Mouse (Mus musculus): ENCODE measurements around the gene Aacs. TPM values are rescaled to one million over a fixed set of nuclear protein-coding genes. Genes with fewer than 3 reads are reported as not detected.
A peak's percentile ranks its signal among the peaks of the same experiment; 100 is the strongest.

The Aacs gene
- polyA plus RNA-seq, 1 experiment from 2014 or later, result 42.7 TPM

- no peak for TF ChIP-seq CTCF (IDR thresholded peaks at IDR 0.05; ENCODE audit: low read depth)
These were observed 74.3 kb downstream of the Aacs start for GRCm38 (mm10) chr5:125549750-125550489.

GRCm38 (mm10) chr5:125555732-125556131 lies 80.1 kb downstream of the Aacs start:
- Histone ChIP-seq H3K27me3 (ENCODE audit: insufficient read depth, low read length) (no peaks in the 10 kb centered on the region), H3K4me3 (ENCODE audit: low read depth, low read length) (no peak overlapping the region), H3K4me1 (ENCODE audit: insufficient read depth) (no peaks in the 10 kb centered on the region), H3K9ac (no peak overlapping the region), H3K4me2 (no peak overlapping the region), H3K27ac (ENCODE audit: low read depth) (no peak overlapping the region), H3K9me3 (ENCODE audit: low read depth, low read length) (no peaks in the 10 kb centered on the region), H3K36me3 (ENCODE audit: insufficient read depth) (no peaks in the 10 kb centered on the region)
- no peak for ATAC-seq (ENCODE audit: insufficient read depth)
- no peak for TF ChIP-seq CTCF (IDR thresholded peaks at IDR 0.05; ENCODE audit: low read depth)
- 69% methylated on average over 5 of the region's 5 CpGs for WGBS
- no peak for DNase-seq

More at GRCm38 (mm10) chr5:125549750-125550489, 74.3 kb downstream of the Aacs start:
- Histone ChIP-seq H3K27ac (ENCODE audit: low read depth) (no peak overlapping the region), H3K9ac (no peak overlapping the region), H3K4me3 (ENCODE audit: low read depth, low read length) (no peak overlapping the region), H3K27me3 (ENCODE audit: insufficient read depth, low read length) (0 out of 2 replicates have a peak, but pooled peaks cover 5% of the 10 kb centered on the region), H3K4me2 (no peak overlapping the region), H3K4me1 (ENCODE audit: insufficient read depth) (no peaks in the 10 kb centered on the region), H3K36me3 (ENCODE audit: insufficient read depth) (no peaks in the 10 kb centered on the region), H3K9me3 (ENCODE audit: low read depth, low read length) (no peaks in the 10 kb centered on the region)
- WGBS, result 24% methylated on average over 11 of the region's 11 CpGs
- ATAC-seq (ENCODE audit: insufficient read depth) (no peak), DNase-seq (no peak)

- no peak for TF ChIP-seq CTCF (IDR thresholded peaks at IDR 0.05; ENCODE audit: low read depth)
- H3K4me3 ChIP-seq (ENCODE audit: low read depth, low read length), result no peak overlapping the region
- no peaks in the 10 kb centered on the region for H3K27me3 ChIP-seq (ENCODE audit: insufficient read depth, low read length)
- no peaks in the 10 kb centered on the region for H3K4me1 ChIP-seq (ENCODE audit: insufficient read depth)
- no peaks in the 10 kb centered on the region for H3K9me3 ChIP-seq (ENCODE audit: low read depth, low read length)
- 47% methylated on average over 6 of the region's 6 CpGs for WGBS
- no peak overlapping the region for H3K4me2 ChIP-seq
- no peaks in the 10 kb centered on the region for H3K36me3 ChIP-seq (ENCODE audit: insufficient read depth)
- no peak overlapping the region for H3K27ac ChIP-seq (ENCODE audit: low read depth)
- H3K9ac ChIP-seq, result no peak overlapping the region
- no peak for DNase-seq
- ATAC-seq (ENCODE audit: insufficient read depth), result no peak
These were observed 87.9 kb downstream of the Aacs start for GRCm38 (mm10) chr5:125563492-125563891.

- Histone ChIP-seq H3K27me3 (ENCODE audit: insufficient read depth, low read length) (no peaks in the 10 kb centered on the region), H3K4me1 (ENCODE audit: insufficient read depth) (no peaks in the 10 kb centered on the region), H3K27ac (ENCODE audit: low read depth) (no peak overlapping the region), H3K4me3 (ENCODE audit: low read depth, low read length) (no peak overlapping the region), H3K9me3 (ENCODE audit: low read depth, low read length) (no peaks in the 10 kb centered on the region), H3K36me3 (ENCODE audit: insufficient read depth) (no peaks in the 10 kb centered on the region), H3K4me2 (no peak overlapping the region), H3K9ac (no peak overlapping the region)
- DNase-seq (peak; percentile 28), ATAC-seq (ENCODE audit: insufficient read depth) (no peak)
- TF ChIP-seq CTCF (IDR thresholded peaks at IDR 0.05; ENCODE audit: low read depth), result no peak
- WGBS, result 77% methylated on average over 11 of the region's 11 CpGs
These were observed 90.1 kb downstream of the Aacs start for GRCm38 (mm10) chr5:125565725-125566124.

Small RNA genes within 50 kb of the gene (microRNA-seq; reads per million reads assigned to microRNA genes)
- gene Gm27551 (ENCODE audit: borderline number of aligned reads), result not detected

Other genes with a start within 250 kb of the Aacs start
- 51.4 and 58.0 TPM in 2 replicates for gene Scarb1, start 134.7 kb upstream of the Aacs start, polyA plus RNA-seq (2014; fragmentation: Nextera tagmentation; extraction: Ambion mirVana)
- gene Gm10382, start 86.5 kb upstream of the Aacs start, polyA plus RNA-seq (2014; fragmentation: Nextera tagmentation; extraction: Ambion mirVana), result 0.45 and 0.46 TPM in 2 replicates
- gene Ubc, start 85.6 kb upstream of the Aacs start, polyA plus RNA-seq (2014; fragmentation: Nextera tagmentation; extraction: Ambion mirVana), result 1,057 and 1,103 TPM in 2 replicates
- 11.9 and 13.3 TPM in 2 replicates for gene Dhx37, start 41.7 kb upstream of the Aacs start, polyA plus RNA-seq (2014; fragmentation: Nextera tagmentation; extraction: Ambion mirVana)
- gene Bri3bp, start 34.2 kb upstream of the Aacs start, polyA plus RNA-seq (2014; fragmentation: Nextera tagmentation; extraction: Ambion mirVana), result 37.6 and 37.9 TPM in 2 replicates
- gene Tmem132b, start 56.0 kb downstream of the Aacs start, polyA plus RNA-seq (2014; fragmentation: Nextera tagmentation; extraction: Ambion mirVana), result not detected in 2 replicates

Data from lung, embryonic 14.5 days (tissue).